Mouse (Mus musculus) lung, adult 10 weeks (tissue): ENCODE results near the gene Vrk1. TPM values are rescaled to one million over a fixed set of nuclear protein-coding genes. Genes with fewer than 3 reads are reported as not detected.

ENCODE experiments used
- polyA plus RNA-seq: library from polyadenylated mRNA; stranded (reverse); fragments of 350-450 nt; fragmentation: Illumina TruSeq; extraction: RNeasy Lipid Tissue Mini Kit (QIAGEN cat#74804); gene quantifications from one replicate; pipeline ENCODE4 v1.2.3, GENCODE M21; 2014; ENCODE audit warnings: low read depth, low replicate concordance; ENCODE audit not compliant: insufficient read depth

Vrk1 gene
- 12.7 TPM for polyA plus RNA-seq

GRCm38 (mm10) chr12:106010065-106010915, at the start of gene Vrk1:
Gene Vrk1 (plus strand): TSS chr12:106010228.

Other genes starting within 250 kb of the Vrk1 start
- gene Papola, start 225.5 kb upstream of the Vrk1 start, polyA plus RNA-seq = 56.7 TPM